In genomic region chr13:109821725-109822412, GRCm38 (mm10) we compare ENCODE assay signal across 8 mouse cellular contexts.
DNase-seq lines count a peak whose midpoint lies in the region; ATAC-seq and TF ChIP-seq lines count a peak whose summit lies in the region.

No protein-coding gene starts in this region.

- no peaks in the 10 kb centered on the region for H3K27me3 ChIP-seq in heart, postnatal 0 days (ENCODE audit: control insufficient read depth, insufficient read depth, low read length)

- H3K4me1 ChIP-seq in heart, postnatal 0 days (ENCODE audit: control insufficient read depth, insufficient read depth) = peaks cover 26% of the 10 kb centered on the region

- TF ChIP-seq CTCF in heart, postnatal 0 days (IDR thresholded peaks at IDR 0.05; ENCODE audit: low read depth) = no peak

- WGBS in heart, postnatal 0 days = 11% methylated on average over 8 of the region's 8 CpGs
- 3% methylated on average over 8 of the region's 8 CpGs for WGBS in large intestine, adult 2 months

- DNase-seq in embryo, embryonic 11 days = peak; percentile 17
- no peak for DNase-seq in embryo, embryonic 10 days (ENCODE audit: low spot score)
- DNase-seq in brain, adult 2 months (ENCODE audit: low read depth, low spot score) = peak; percentile 18
- DNase-seq in heart, postnatal 0 days (ENCODE audit: low spot score) = no peak
- peak; percentile 55 for DNase-seq in large intestine, adult 2 months (ENCODE audit: low read depth, low spot score)
- peak; percentile 74 for DNase-seq in naive thymus-derived CD4-positive, alpha-beta T cell, adult 2 months (ENCODE audit: low read depth)
- DNase-seq in Muller cell, postnatal 12 days (ENCODE audit: inconsistent ontology term) = no peak
- no peak for DNase-seq in urinary bladder, postnatal 14 days (ENCODE audit: low spot score)

- peak overlapping the region; percentile 94 for H3K27ac ChIP-seq in heart, postnatal 0 days (ENCODE audit: low read depth)

- H3K9me3 ChIP-seq in heart, postnatal 0 days (replicated peaks; ENCODE audit: control insufficient read depth, low read length) = no peaks in the 10 kb centered on the region

- no peaks in the 10 kb centered on the region for H3K36me3 ChIP-seq in heart, postnatal 0 days (replicated peaks; ENCODE audit: control insufficient read depth, insufficient read depth, low read length)

- peak overlapping the region; percentile 60 for H3K4me2 ChIP-seq in heart, postnatal 0 days (ENCODE audit: low read depth, low read length)

- no peak for TF ChIP-seq EP300 in heart, postnatal 0 days (IDR thresholded peaks at IDR 0.05; ENCODE audit: low read depth)

- H3K4me3 ChIP-seq in heart, postnatal 0 days (ENCODE audit: low read depth, low read length) = peak overlapping the region; percentile 41

- peak overlapping the region; percentile 47; the same call in 1 of the 2 replicates for H3K9ac ChIP-seq in heart, postnatal 0 days (replicated peaks; ENCODE audit: low read depth, low read length)

- ATAC-seq in heart, postnatal 0 days (ENCODE audit: insufficient read depth, low read depth) = no peak

Comparison
In these comparisons a context has a peak if more than half of its experiments do, and no peak if none do; other contexts are left out.
1. DNase-seq: peak in embryo, embryonic 11 days (single experiment), brain, adult 2 months (single experiment), large intestine, adult 2 months (single experiment) and naive thymus-derived CD4-positive, alpha-beta T cell, adult 2 months (single experiment); none in embryo, embryonic 10 days (single experiment), heart, postnatal 0 days (single experiment), Muller cell, postnatal 12 days (single experiment) and urinary bladder, postnatal 14 days (single experiment).